Comparison of ENCODE assay signal across 14 mouse cellular contexts in genomic region chr3:156353430-156353829, GRCm38 (mm10).
"Had no signal": no experiment of that assay in that cellular context is flagged by ENCODE, and none has a peak within 500 bp of the region (broad histone marks: within the 10 kb centered on the region; RNA-seq: fewer than 3 reads in every experiment).

No protein-coding gene starts in this region.

- DNase-seq: lung, adult 18-20 months; lung, embryonic 14.5 days; lung, postnatal 10 days; lung, postnatal 4 days; right cerebral cortex, postnatal 14 days; thymus, adult 2 months; thymus, postnatal 25 days; thymus, postnatal 4 days had no signal

- H3K9me3 ChIP-seq: midbrain, embryonic 13.5 days; midbrain, embryonic 15.5 days; stomach, embryonic 15.5 days had no signal

- H3K4me3 ChIP-seq: midbrain, embryonic 13.5 days; midbrain, embryonic 15.5 days; stomach, embryonic 15.5 days had no signal

- ATAC-seq: midbrain, embryonic 13.5 days; midbrain, embryonic 15.5 days had no signal

- H3K4me2 ChIP-seq: lung, embryonic 14.5 days; midbrain, embryonic 11.5 days; midbrain, embryonic 13.5 days; midbrain, embryonic 15.5 days; stomach, embryonic 15.5 days had no signal

- H3K9ac ChIP-seq: liver, embryonic 14.5 days; lung, embryonic 14.5 days; midbrain, embryonic 13.5 days; midbrain, embryonic 15.5 days; stomach, embryonic 15.5 days had no signal

- H3K4me1 ChIP-seq: midbrain, embryonic 13.5 days; midbrain, embryonic 15.5 days; stomach, embryonic 15.5 days had no signal

- H3K27ac ChIP-seq: liver, embryonic 14.5 days; midbrain, embryonic 13.5 days; midbrain, embryonic 15.5 days; stomach, embryonic 15.5 days; stomach, postnatal 0 days had no signal

- H3K27me3 ChIP-seq: midbrain, embryonic 13.5 days; midbrain, embryonic 15.5 days; stomach, embryonic 15.5 days had no signal

- H3K36me3 ChIP-seq: midbrain, embryonic 13.5 days; midbrain, embryonic 15.5 days; stomach, embryonic 15.5 days had no signal
